Mouse (Mus musculus) hindbrain, postnatal 0 days (tissue): ENCODE data around the gene Dctn5. TPM values are rescaled to one million over a fixed set of nuclear protein-coding genes. Genes with fewer than 3 reads are reported as not detected.
A peak's percentile ranks its signal among the peaks of the same experiment; 100 is the strongest.

Experiments used
- ATAC-seq: fragments of 200-750 bp; cut with Nextera tagmentation; 2 replicates; pipeline ENCODE4 v1.8.0; 2017; ENCODE audit warnings: mild to moderate bottlenecking, moderate TSS enrichment, moderate library complexity
- DNase-seq: peaks from one replicate; pipeline ENCODE4 v3.0.0-alpha.2; 2015; ENCODE audit warnings: low spot score
- H3K27ac ChIP-seq: fragments of 300-500 bp; sonication (generic); 2 replicates; pipeline ENCODE4 v1.5.1; 2014; ENCODE audit warnings: mild to moderate bottlenecking
- H3K27me3 ChIP-seq: fragments of 300-500 bp; sonication (generic); 2 replicates; pipeline ENCODE4 v1.6.1; 2014; ENCODE audit warnings: low read length, mixed read lengths; ENCODE audit not compliant: insufficient read depth
- H3K36me3 ChIP-seq: fragments of 300-500 bp; sonication (generic); 2 replicates; pipeline ENCODE4 v1.6.1; 2014; ENCODE audit warnings: low read length, mixed read lengths; ENCODE audit not compliant: insufficient read depth
- H3K4me1 ChIP-seq: fragments of 300-500 bp; sonication (generic); 2 replicates; pipeline ENCODE4 v1.6.1; 2014; ENCODE audit warnings: antibody characterized with exemption, low read length, mixed read lengths; ENCODE audit not compliant: insufficient read depth
- H3K4me2 ChIP-seq: fragments of 300-500 bp; sonication (generic); 2 replicates; pipeline ENCODE4 v1.6.1; 2014; ENCODE audit warnings: low read depth, mild to moderate bottlenecking, low read length, moderate library complexity, mixed read lengths
- H3K4me3 ChIP-seq: fragments of 300-500 bp; sonication (generic); 2 replicates; pipeline ENCODE4 v1.5.1; 2014; ENCODE audit warnings: low read length
- H3K9ac ChIP-seq: fragments of 300-500 bp; sonication (generic); replicated peaks from 2 replicates; pipeline ENCODE4 v1.6.1; 2014; ENCODE audit warnings: mild to moderate bottlenecking, low read length, moderate library complexity, mixed read lengths
- H3K9me3 ChIP-seq: fragments of 300-500 bp; sonication (generic); 2 replicates; pipeline ENCODE4 v1.6.1; 2016; ENCODE audit warnings: low read length, mixed read lengths
- CTCF ChIP-seq: IDR thresholded peaks from 2 replicates; pipeline ENCODE4 v1.5.1; 2016; ENCODE audit warnings: antibody characterized with exemption, control low read depth, low read depth
- WGBS: fragments of 180-500 bp; shearing (Covaris S2); extraction: QIAGEN DNeasy Blood & Tissue Kit; methylation state at CpG from one replicate; pipeline ENCODE4 v1.1.7; 2014; 5-methylcytosine and 5-hydroxymethylcytosine counted together
- polyA plus RNA-seq: library from polyadenylated mRNA; unstranded; fragments of >200 nt; fragmentation: Nextera tagmentation; extraction: Ambion mirVana; gene quantifications from 2 replicates; pipeline ENCODE4 v1.2.1, GENCODE M21; 2015
- total RNA-seq: library from RNA; depleted of rRNA; stranded (reverse); fragments of >200 nt; gene quantifications from 2 replicates; pipeline ENCODE4 v1.2.3, GENCODE M21; 2014

Gene Dctn5
- total and polyA plus RNA-seq, 2 experiments from 2014 or later, result 96.1 to 154 TPM

GRCm38 (mm10) chr7:122101747-122102244, 31.0 kb upstream of the Dctn5 start, which contains the start of gene Ndufab1:
Gene Ndufab1 (minus strand): TSS chr7:122101886.
- peak; percentile 67 for TF ChIP-seq CTCF
- Histone ChIP-seq H3K27ac (peak within 1 kb of the TSS; percentile 73), H3K9ac (peak within 1 kb of the TSS; percentile 76), H3K27me3 (no peaks in the 10 kb centered on the region), H3K9me3 (no peaks in the 10 kb centered on the region), H3K4me3 (peak within 1 kb of the TSS; percentile 71), H3K4me1 (peaks cover 10% of the 10 kb centered on the region), H3K36me3 (no peaks in the 10 kb centered on the region), H3K4me2 (peak within 1 kb of the TSS; percentile 72)
- peak; percentile 97 for DNase-seq
- ATAC-seq, result peak; percentile 99
- whole genome bisulfite sequencing, result under 1% methylated on average over 34 of the region's 43 CpGs

- Histone ChIP-seq H3K27ac (no peak overlapping the region), H3K9me3 (no peaks in the 10 kb centered on the region), H3K4me1 (no peaks in the 10 kb centered on the region), H3K27me3 (no peaks in the 10 kb centered on the region), H3K36me3 (peaks cover 4% of the 10 kb centered on the region; the same call in 1 of the 2 replicates), H3K4me3 (no peak overlapping the region), H3K9ac (no peak overlapping the region), H3K4me2 (no peak overlapping the region)
- DNase-seq, result no peak
- TF ChIP-seq CTCF, result no peak
- no peak for ATAC-seq
- 97% methylated on average over 6 of the region's 6 CpGs for WGBS
Measured at GRCm38 (mm10) chr7:122108206-122108605, 24.6 kb upstream of the Dctn5 start.

- WGBS, result 85% methylated on average over 4 of the region's 4 CpGs
- Histone ChIP-seq H3K4me2 (no peak overlapping the region), H3K36me3 (peaks cover 5% of the 10 kb centered on the region), H3K27me3 (no peaks in the 10 kb centered on the region), H3K27ac (no peak overlapping the region), H3K9ac (no peak overlapping the region), H3K4me3 (no peak overlapping the region), H3K9me3 (no peaks in the 10 kb centered on the region), H3K4me1 (no peaks in the 10 kb centered on the region)
- ATAC-seq (no peak), DNase-seq (no peak)
- no peak for TF ChIP-seq CTCF
Measured at GRCm38 (mm10) chr7:122123518-122123917, 9.3 kb upstream of the Dctn5 start.

- TF ChIP-seq CTCF, result peak; percentile 23
- ATAC-seq (no peak), DNase-seq (no peak)
- WGBS, result 71% methylated on average over 8 of the region's 8 CpGs
- H3K36me3 ChIP-seq, result peaks cover 5% of the 10 kb centered on the region
- H3K9ac ChIP-seq, result no peak overlapping the region
- no peaks in the 10 kb centered on the region for H3K27me3 ChIP-seq
- no peaks in the 10 kb centered on the region for H3K4me1 ChIP-seq
- H3K4me3 ChIP-seq, result no peak overlapping the region
- no peaks in the 10 kb centered on the region for H3K9me3 ChIP-seq
- H3K4me2 ChIP-seq, result no peak overlapping the region
- H3K27ac ChIP-seq, result no peak overlapping the region
Measured at GRCm38 (mm10) chr7:122125636-122126035, 7.2 kb upstream of the Dctn5 start.

GRCm38 (mm10) chr7:122126946-122127345, 5.9 kb upstream of the Dctn5 start:
- Histone ChIP-seq H3K36me3 (peaks cover 5% of the 10 kb centered on the region; the same call in 1 of the 2 replicates), H3K27ac (no peak overlapping the region), H3K9ac (no peak overlapping the region), H3K27me3 (no peaks in the 10 kb centered on the region), H3K4me3 (no peak overlapping the region), H3K4me1 (no peaks in the 10 kb centered on the region), H3K9me3 (no peaks in the 10 kb centered on the region), H3K4me2 (no peak overlapping the region)
- 96% methylated on average over 11 of the region's 11 CpGs for WGBS
- ATAC-seq (no peak), DNase-seq (no peak)
- no peak for TF ChIP-seq CTCF

GRCm38 (mm10) chr7:122131834-122132233, 1.0 kb upstream of the Dctn5 start:
- H3K27ac ChIP-seq, result no peak overlapping the region
- H3K9me3 ChIP-seq, result no peaks in the 10 kb centered on the region
- H3K27me3 ChIP-seq, result no peaks in the 10 kb centered on the region
- peak overlapping the region; percentile 99 for H3K4me2 ChIP-seq
- peak overlapping the region; percentile 81; the same call in 1 of the 2 replicates for H3K9ac ChIP-seq
- ATAC-seq, result no peak
- no peaks in the 10 kb centered on the region for H3K4me1 ChIP-seq
- peaks cover 17% of the 10 kb centered on the region; the same call in 1 of the 2 replicates for H3K36me3 ChIP-seq
- no peak for DNase-seq
- H3K4me3 ChIP-seq, result peak overlapping the region; percentile 74
- TF ChIP-seq CTCF, result no peak

- Histone ChIP-seq H3K27ac (peak overlapping the region; percentile 75), H3K36me3 (peaks cover 29% of the 10 kb centered on the region; the same call in 1 of the 2 replicates), H3K4me2 (peak overlapping the region; percentile 99), H3K4me1 (no peaks in the 10 kb centered on the region), H3K9me3 (no peaks in the 10 kb centered on the region), H3K27me3 (no peaks in the 10 kb centered on the region), H3K4me3 (peak overlapping the region; percentile 74), H3K9ac (peak overlapping the region; percentile 81)
- no peak; the same call in 1 of the 2 replicates for ATAC-seq
- no peak for DNase-seq
- no peak for TF ChIP-seq CTCF
- WGBS, result 16% methylated on average over 8 of the region's 8 CpGs
Measured at GRCm38 (mm10) chr7:122133338-122133625, 441 bp downstream of the Dctn5 start.
